Mouse (Mus musculus) heart, postnatal 0 days (tissue): ENCODE measurements around the gene Pole.

ENCODE experiments used
- CTCF ChIP-seq: IDR thresholded peaks from 2 replicates; pipeline ENCODE4 v1.5.1; 2016; ENCODE audit warnings: antibody characterized with exemption, control low read depth, low read depth
- EP300 ChIP-seq: IDR thresholded peaks from 2 replicates; pipeline ENCODE4 v1.6.1; 2016; ENCODE audit warnings: antibody characterized with exemption, low read depth

- no peak for TF ChIP-seq CTCF
- TF ChIP-seq EP300, result no peak
Observed at GRCm38 (mm10) chr5:110379823-110380222, 93.7 kb downstream of the Pole start.
